Mouse (Mus musculus) testis, adult 2 months (tissue): ENCODE measurements around the gene Chchd6. TPM values are rescaled to one million over a fixed set of nuclear protein-coding genes. Genes with fewer than 3 reads are reported as not detected.
A peak's percentile ranks its signal among the peaks of the same experiment; 100 is the strongest.

Experiments used
- H3K27ac ChIP-seq: fragments of 200-500 bp; 2 replicates; pipeline ENCODE4 v1.5.1; 2012; ENCODE audit warnings: low read depth, low read length; ENCODE audit not compliant: control insufficient read depth, insufficient read depth
- H3K27me3 ChIP-seq: fragments of 200-500 bp; 2 replicates; pipeline ENCODE4 v1.6.1; 2012; ENCODE audit warnings: mild to moderate bottlenecking, low read length, moderate library complexity; ENCODE audit not compliant: control insufficient read depth, insufficient read depth
- H3K36me3 ChIP-seq: fragments of 200-500 bp; 2 replicates; pipeline ENCODE4 v1.6.1; 2012; ENCODE audit warnings: mild to moderate bottlenecking, low read length; ENCODE audit not compliant: control insufficient read depth, insufficient read depth
- H3K4me1 ChIP-seq: fragments of 200-500 bp; 2 replicates; pipeline ENCODE4 v1.6.1; 2012; ENCODE audit warnings: low read length; ENCODE audit not compliant: control insufficient read depth, insufficient read depth
- H3K4me3 ChIP-seq: fragments of 200-500 bp; 2 replicates; pipeline ENCODE4 v1.5.1; 2012; ENCODE audit warnings: low read depth, mild to moderate bottlenecking, low read length, moderate library complexity, mixed read lengths; ENCODE audit not compliant: control insufficient read depth
- CTCF ChIP-seq: fragments of 200-500 bp; IDR thresholded peaks from 2 replicates; pipeline ENCODE4 v1.5.1; 2012; ENCODE audit warnings: low read depth, mild to moderate bottlenecking, inconsistent platforms, low read length, moderate library complexity; ENCODE audit not compliant: control insufficient read depth, insufficient read depth, insufficient replicate concordance
- POLR2A ChIP-seq: fragments of 200-500 bp; IDR thresholded peaks from 2 replicates; pipeline ENCODE4 v1.6.1; 2012; ENCODE audit warnings: low read depth, mild to moderate bottlenecking, inconsistent platforms, low read length, moderate library complexity; ENCODE audit not compliant: control insufficient read depth
- polyA plus RNA-seq: library from polyadenylated mRNA; depleted of rRNA; stranded (reverse); fragments of >200 nt; gene quantifications from 2 replicates; pipeline ENCODE4 v1.2.3, GENCODE M21; 2012; rRNA removed

Chchd6 gene
- polyA plus RNA-seq, result 677 and 783 TPM in 2 replicates

GRCm38 (mm10) chr6:89595018-89595776, at the start of gene Chchd6:
Gene Chchd6, minus strand, starts transcription at chr6:89595652.
- Histone ChIP-seq H3K27ac (peak within 1 kb of the TSS; percentile 73), H3K4me1 (no peaks in the 10 kb centered on the region), H3K36me3 (no peaks in the 10 kb centered on the region), H3K27me3 (no peaks in the 10 kb centered on the region), H3K4me3 (peak within 1 kb of the TSS; percentile 96)
- TF ChIP-seq CTCF, result no peak
- peak; percentile 95 for TF ChIP-seq POLR2A

GRCm38 (mm10) chr6:89644271-89645075, 49.0 kb upstream of the Chchd6 start:
- Histone ChIP-seq H3K36me3 (no peaks in the 10 kb centered on the region; the same call in 1 of the 2 replicates), H3K27me3 (no peaks in the 10 kb centered on the region), H3K4me1 (peaks cover 11% of the 10 kb centered on the region), H3K4me3 (peak overlapping the region; percentile 91), H3K27ac (peak overlapping the region; percentile 88)
- no peak for TF ChIP-seq CTCF
- TF ChIP-seq POLR2A, result peak; percentile 37; the same call in 1 of the 2 replicates

GRCm38 (mm10) chr6:89643798-89644270, 48.4 kb upstream of the Chchd6 start, which contains the start of gene Txnrd3:
Gene Txnrd3, plus strand, starts transcription at chr6:89643988.
- Histone ChIP-seq H3K36me3 (no peaks in the 10 kb centered on the region; the same call in 1 of the 2 replicates), H3K4me1 (peaks cover 15% of the 10 kb centered on the region), H3K4me3 (peak within 1 kb of the TSS; percentile 91), H3K27me3 (no peaks in the 10 kb centered on the region), H3K27ac (peak within 1 kb of the TSS; percentile 88)
- TF ChIP-seq CTCF (no peak; the same call in 1 of the 2 replicates), POLR2A (peak; percentile 82)

GRCm38 (mm10) chr6:89639025-89639424, 43.6 kb upstream of the Chchd6 start:
- H3K27ac ChIP-seq, result no peak overlapping the region
- no peaks in the 10 kb centered on the region for H3K27me3 ChIP-seq
- TF ChIP-seq CTCF (peak; percentile 84; the same call in 1 of the 2 replicates), POLR2A (no peak)
- no peaks in the 10 kb centered on the region for H3K36me3 ChIP-seq
- H3K4me1 ChIP-seq, result peaks cover 15% of the 10 kb centered on the region
- no peak overlapping the region for H3K4me3 ChIP-seq

- Histone ChIP-seq H3K4me1 (peaks cover 7% of the 10 kb centered on the region), H3K27ac (no peak overlapping the region), H3K27me3 (no peaks in the 10 kb centered on the region), H3K4me3 (no peak overlapping the region), H3K36me3 (no peaks in the 10 kb centered on the region)
- no peak for TF ChIP-seq CTCF
Measured at GRCm38 (mm10) chr6:89637977-89638376, 42.5 kb upstream of the Chchd6 start.

- Histone ChIP-seq H3K4me3 (no peak overlapping the region), H3K36me3 (no peaks in the 10 kb centered on the region), H3K27ac (no peak overlapping the region), H3K4me1 (0 out of 2 replicates have a peak, but pooled peaks cover 3% of the 10 kb centered on the region), H3K27me3 (no peaks in the 10 kb centered on the region)
- TF ChIP-seq POLR2A (no peak), CTCF (no peak)
Measured at GRCm38 (mm10) chr6:89634400-89634799, 38.9 kb upstream of the Chchd6 start.

- Histone ChIP-seq H3K4me1 (no peaks in the 10 kb centered on the region), H3K27me3 (no peaks in the 10 kb centered on the region), H3K27ac (no peak overlapping the region), H3K4me3 (no peak overlapping the region), H3K36me3 (no peaks in the 10 kb centered on the region)
- TF ChIP-seq POLR2A (no peak), CTCF (no peak)
Measured at GRCm38 (mm10) chr6:89633115-89633514, 37.7 kb upstream of the Chchd6 start.
